Mouse (Mus musculus): Measurements from ENCODE around the gene Cyba. TPM values are rescaled to one million over a fixed set of nuclear protein-coding genes. Genes with fewer than 3 reads are reported as not detected.

The Cyba gene
- total and polyA plus RNA-seq, 2 experiments = 13.9 to 34.2 TPM

DNA sequence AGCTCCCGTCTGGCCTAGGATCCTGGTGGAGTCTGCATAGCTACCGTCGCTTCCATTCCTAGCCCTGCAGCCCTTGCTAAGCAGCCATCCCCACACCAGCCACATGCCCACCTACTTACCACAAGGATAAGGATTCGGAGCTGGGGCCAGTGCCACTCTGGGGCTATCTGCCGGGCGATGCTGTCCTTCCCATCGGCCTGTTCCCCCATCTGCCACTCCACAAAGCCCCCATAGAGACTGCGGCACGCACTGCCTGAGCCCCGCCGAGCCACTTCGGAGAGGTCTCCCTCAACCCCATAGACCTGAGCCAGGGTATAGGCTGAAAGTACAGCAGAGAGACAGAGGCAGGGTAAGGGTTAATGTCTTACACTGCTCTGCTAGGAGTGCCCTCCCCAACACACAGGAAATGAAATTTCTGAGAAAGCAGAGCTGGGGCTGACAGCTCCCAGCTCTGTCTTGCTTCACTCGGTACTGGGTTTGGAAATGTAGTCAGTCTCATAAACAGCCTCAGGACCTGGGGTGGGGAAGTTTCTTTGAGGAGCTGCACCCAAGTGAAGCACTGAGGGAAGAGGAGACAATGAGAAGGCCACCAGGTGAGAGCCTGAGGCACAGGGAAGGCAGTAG lies 5.1 kb upstream of the Cyba start:
- H3K4me1 ChIP-seq (ENCODE audit: control insufficient read depth, insufficient read depth, low read length) = peaks cover 3% of the 10 kb centered on the region; the same call in 1 of the 2 replicates
- TF ChIP-seq POLR2A (IDR thresholded peaks at IDR 0.05; ENCODE audit: extremely low read depth, insufficient read depth, low read length) (no peak), CTCF (IDR thresholded peaks at IDR 0.05; ENCODE audit: low read depth, low read length) (no peak)
- DNase-seq (ENCODE audit: extremely low read depth, low read depth, low spot score) = no peak
- no peaks in the 10 kb centered on the region for H3K79me2 ChIP-seq (ENCODE audit: control insufficient read depth, insufficient read depth, low read length)
- no peak overlapping the region; the same call in 1 of the 2 replicates for H3K4me3 ChIP-seq (ENCODE audit: insufficient read depth, low read depth, low read length)
- H3K27ac ChIP-seq (replicated peaks; ENCODE audit: insufficient read depth, low read depth, low read length) = no peak overlapping the region
- WGBS = 92% methylated on average over 13 of the region's 13 CpGs
- no peak overlapping the region for H3K9ac ChIP-seq (ENCODE audit: low read depth, low read length)
- no peaks in the 10 kb centered on the region for H3K27me3 ChIP-seq (ENCODE audit: control insufficient read depth, insufficient read depth, low read length)
- peaks cover 9% of the 10 kb centered on the region for H3K36me3 ChIP-seq (ENCODE audit: control insufficient read depth, insufficient read depth, low read length)

DNA sequence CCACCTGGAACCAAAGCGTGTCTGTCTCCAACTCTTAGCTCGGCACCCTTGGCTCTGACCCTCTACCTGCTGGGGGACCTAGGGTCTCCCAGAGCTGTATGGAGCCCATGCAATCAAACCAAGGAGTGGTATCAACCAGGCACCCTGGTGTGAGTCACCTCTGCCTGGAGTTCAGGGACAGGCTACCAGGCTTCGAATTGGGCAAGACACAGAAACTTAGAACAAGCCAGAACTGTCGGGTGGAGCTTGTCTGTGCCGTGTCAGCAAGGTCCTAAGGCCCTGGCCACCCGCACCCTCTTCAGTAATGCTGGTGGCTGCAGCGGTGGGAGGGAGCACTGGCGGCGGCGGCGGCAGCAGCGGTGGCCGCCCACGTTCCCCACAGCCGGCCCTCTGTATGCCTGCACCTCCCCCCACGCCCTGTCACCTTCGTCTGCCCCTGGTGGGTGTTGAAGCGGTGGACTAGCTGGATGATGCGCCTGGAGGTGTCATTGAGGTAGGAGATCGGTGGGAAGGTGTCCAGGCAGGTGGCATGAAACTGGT lies 3.9 kb upstream of the Cyba start:
- H3K79me2 ChIP-seq (ENCODE audit: control insufficient read depth, insufficient read depth, low read length) = no peaks in the 10 kb centered on the region
- H3K27me3 ChIP-seq (ENCODE audit: control insufficient read depth, insufficient read depth, low read length) = no peaks in the 10 kb centered on the region
- H3K9ac ChIP-seq (ENCODE audit: low read depth, low read length) = no peak overlapping the region
- 92% methylated on average over 20 of the region's 20 CpGs for WGBS
- H3K4me1 ChIP-seq (ENCODE audit: control insufficient read depth, insufficient read depth, low read length) = no peaks in the 10 kb centered on the region
- no peak overlapping the region for H3K4me3 ChIP-seq (ENCODE audit: insufficient read depth, low read depth, low read length)
- no peak overlapping the region for H3K27ac ChIP-seq (replicated peaks; ENCODE audit: insufficient read depth, low read depth, low read length)
- no peak for TF ChIP-seq POLR2A (IDR thresholded peaks at IDR 0.05; ENCODE audit: extremely low read depth, insufficient read depth, low read length)
- TF ChIP-seq CTCF (IDR thresholded peaks at IDR 0.05; ENCODE audit: low read depth, low read length) = no peak
- peaks cover 9% of the 10 kb centered on the region for H3K36me3 ChIP-seq (ENCODE audit: control insufficient read depth, insufficient read depth, low read length)
- DNase-seq (ENCODE audit: extremely low read depth, low read depth, low spot score) = no peak

DNA sequence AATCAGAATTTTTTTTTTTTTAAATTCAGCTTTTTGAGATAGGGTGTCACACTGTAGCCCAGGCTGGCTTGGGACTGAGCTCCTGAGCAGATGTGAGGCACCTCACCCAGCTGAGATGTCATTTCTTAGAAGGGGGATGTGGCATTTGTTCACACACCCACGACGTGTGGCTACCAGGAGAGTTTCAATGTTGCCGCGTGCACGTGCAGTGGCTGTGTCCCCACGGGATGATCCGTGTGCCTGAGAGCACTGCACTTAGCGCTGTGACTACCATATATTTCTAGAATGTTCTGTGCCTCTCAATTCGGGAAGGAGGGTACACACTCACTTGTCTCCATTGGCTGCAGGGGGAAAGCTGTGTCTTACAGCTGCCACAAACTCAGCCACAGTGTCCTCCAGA lies 3.4 kb upstream of the Cyba start:
- Histone ChIP-seq H3K9ac (ENCODE audit: low read depth, low read length) (no peak overlapping the region), H3K79me2 (ENCODE audit: control insufficient read depth, insufficient read depth, low read length) (no peaks in the 10 kb centered on the region), H3K4me3 (ENCODE audit: insufficient read depth, low read depth, low read length) (no peak overlapping the region), H3K27me3 (ENCODE audit: control insufficient read depth, insufficient read depth, low read length) (no peaks in the 10 kb centered on the region), H3K27ac (replicated peaks; ENCODE audit: insufficient read depth, low read depth, low read length) (no peak overlapping the region), H3K4me1 (ENCODE audit: control insufficient read depth, insufficient read depth, low read length) (no peaks in the 10 kb centered on the region), H3K36me3 (ENCODE audit: control insufficient read depth, insufficient read depth, low read length) (peaks cover 9% of the 10 kb centered on the region)
- WGBS = 98% methylated on average over 9 of the region's 9 CpGs
- no peak for DNase-seq (ENCODE audit: extremely low read depth, low read depth, low spot score)
- TF ChIP-seq CTCF (IDR thresholded peaks at IDR 0.05; ENCODE audit: low read depth, low read length) (no peak), POLR2A (IDR thresholded peaks at IDR 0.05; ENCODE audit: extremely low read depth, insufficient read depth, low read length) (no peak)

DNA sequence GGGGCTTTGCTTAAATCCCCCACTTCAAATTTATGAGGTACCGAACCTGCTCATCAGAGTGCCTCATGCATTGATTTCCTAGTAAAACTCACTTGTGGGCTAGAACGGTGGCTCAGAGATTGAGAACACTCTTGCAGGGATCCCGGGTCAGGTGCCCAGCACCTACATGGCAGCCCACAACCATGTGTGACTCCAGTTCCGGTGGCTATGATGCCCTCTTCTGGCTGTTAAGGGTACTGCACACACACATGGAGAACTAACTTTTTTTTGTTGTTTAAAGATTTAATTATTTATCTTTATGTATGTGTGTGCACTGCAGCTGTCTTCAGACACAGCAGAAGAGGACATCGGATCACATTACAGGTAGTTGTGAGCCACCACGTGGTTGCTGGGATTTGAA lies 2.6 kb upstream of the Cyba start:
- no peak for DNase-seq (ENCODE audit: extremely low read depth, low read depth, low spot score)
- WGBS = 96% methylated on average over 6 of the region's 6 CpGs

DNA sequence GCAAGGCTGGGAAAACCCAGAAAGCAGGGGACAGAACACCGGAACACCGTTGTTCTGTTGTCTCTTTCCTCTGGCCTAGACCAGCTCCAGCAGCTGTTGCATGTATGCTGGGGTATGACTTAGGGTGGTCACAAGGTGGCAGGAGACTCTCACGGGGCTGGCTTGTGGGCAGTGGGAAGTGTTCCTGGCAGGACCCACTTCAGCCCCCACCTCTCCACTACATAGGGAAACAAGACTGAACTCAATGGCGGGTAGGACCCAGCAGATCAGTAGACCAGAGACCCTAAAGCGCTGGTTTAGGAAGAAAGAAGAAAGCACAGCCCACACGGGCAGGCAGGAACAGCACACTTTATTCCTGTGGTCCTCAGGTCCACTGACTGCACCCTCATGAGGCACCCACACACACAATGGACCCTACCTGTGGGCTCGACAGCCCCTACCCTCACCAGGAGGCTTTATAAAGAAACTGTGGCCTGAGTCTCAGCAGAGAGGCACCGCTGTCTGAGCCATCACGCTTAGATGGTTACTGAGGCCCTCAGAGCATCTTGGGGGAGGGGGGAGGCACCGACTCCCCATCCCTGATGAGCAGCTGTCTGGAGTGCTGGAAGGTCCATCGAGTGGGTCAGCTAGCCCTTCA lies 657 bp upstream of the Cyba start:
- no peak for DNase-seq (ENCODE audit: extremely low read depth, low read depth, low spot score)
- Histone ChIP-seq H3K27ac (replicated peaks; ENCODE audit: insufficient read depth, low read depth, low read length) (no peak overlapping the region), H3K79me2 (ENCODE audit: control insufficient read depth, insufficient read depth, low read length) (no peaks in the 10 kb centered on the region), H3K4me3 (ENCODE audit: insufficient read depth, low read depth, low read length) (no peak overlapping the region), H3K4me1 (ENCODE audit: control insufficient read depth, insufficient read depth, low read length) (no peaks in the 10 kb centered on the region), H3K27me3 (ENCODE audit: control insufficient read depth, insufficient read depth, low read length) (no peaks in the 10 kb centered on the region), H3K9ac (ENCODE audit: low read depth, low read length) (no peak overlapping the region), H3K36me3 (ENCODE audit: control insufficient read depth, insufficient read depth, low read length) (peaks cover 9% of the 10 kb centered on the region)
- TF ChIP-seq CTCF (IDR thresholded peaks at IDR 0.05; ENCODE audit: low read depth, low read length) (peak; percentile 31), POLR2A (IDR thresholded peaks at IDR 0.05; ENCODE audit: extremely low read depth, insufficient read depth, low read length) (no peak)
- WGBS = 86% methylated on average over 11 of the region's 11 CpGs

More for the DNA sequence above, 2.6 kb upstream of the Cyba start:
- Histone ChIP-seq H3K4me1 (ENCODE audit: control insufficient read depth, insufficient read depth, low read length) (no peaks in the 10 kb centered on the region), H3K36me3 (ENCODE audit: control insufficient read depth, insufficient read depth, low read length) (peaks cover 9% of the 10 kb centered on the region), H3K27ac (replicated peaks; ENCODE audit: insufficient read depth, low read depth, low read length) (no peak overlapping the region), H3K27me3 (ENCODE audit: control insufficient read depth, insufficient read depth, low read length) (no peaks in the 10 kb centered on the region), H3K79me2 (ENCODE audit: control insufficient read depth, insufficient read depth, low read length) (no peaks in the 10 kb centered on the region), H3K9ac (ENCODE audit: low read depth, low read length) (no peak overlapping the region), H3K4me3 (ENCODE audit: insufficient read depth, low read depth, low read length) (no peak overlapping the region)
- TF ChIP-seq POLR2A (IDR thresholded peaks at IDR 0.05; ENCODE audit: extremely low read depth, insufficient read depth, low read length) = no peak
- peak; percentile 53 for TF ChIP-seq CTCF (IDR thresholded peaks at IDR 0.05; ENCODE audit: low read depth, low read length)
